Mouse (Mus musculus): ENCODE measurements around the gene Cpne8. TPM values are rescaled to one million over a fixed set of nuclear protein-coding genes. Genes with fewer than 3 reads are reported as not detected.

The Cpne8 gene
- polyA plus RNA-seq (2017; shearing (Covaris generic)) = 1 to 10 TPM in 1 of 2 experiments, under 1 TPM in 1; 0.83 to 2.9 TPM

GRCm38 (mm10) chr15:90678985-90679759 is at the start of gene Cpne8:
TSS of gene Cpne8 (minus strand) at chr15:90679432.

Data from activated CD4-positive, CD25-positive, alpha-beta regulatory T cell (primary cell).